In genomic region chr5:101666713-101667112, GRCm38 (mm10) we compare ENCODE assay signal across 21 mouse cellular contexts. TPM values are rescaled to one million over a fixed set of nuclear protein-coding genes. Genes with fewer than 3 reads are reported as not detected.
DNase-seq lines count a peak whose midpoint lies in the region; ATAC-seq lines count a peak whose summit lies in the region.
"Had no signal": no experiment of that assay in that cellular context is flagged by ENCODE, and none has a peak within 500 bp of the region (broad histone marks: within the 10 kb centered on the region; RNA-seq: fewer than 3 reads in every experiment).

No protein-coding gene starts in this region.

- H3K27me3 ChIP-seq in intestine, embryonic 14.5 days (replicated peaks; ENCODE audit: control insufficient read depth, insufficient read depth, low read length) = peaks cover 90% of the 10 kb centered on the region
- H3K27me3 ChIP-seq in intestine, embryonic 16.5 days (replicated peaks; ENCODE audit: control insufficient read depth, insufficient read depth, low read length) = peaks cover 74% of the 10 kb centered on the region

- H3K4me3 ChIP-seq in intestine, embryonic 14.5 days (ENCODE audit: low read depth, low read length) = no peak overlapping the region
- no peak overlapping the region for H3K4me3 ChIP-seq in intestine, embryonic 16.5 days (ENCODE audit: low read length)
- H3K4me3 ChIP-seq: erythroblast, embryonic 14.5 days; gastrocnemius, adult 2 months had no signal

- H3K9ac ChIP-seq in intestine, embryonic 14.5 days (ENCODE audit: low read length) = no peak overlapping the region
- H3K9ac ChIP-seq in intestine, embryonic 16.5 days (ENCODE audit: low read depth, low read length) = no peak overlapping the region
- H3K9ac ChIP-seq: liver, postnatal 0 days had no signal

- peak; percentile 53 for DNase-seq in embryo, embryonic 10.5 days (ENCODE audit: low spot score)
- no peak for DNase-seq in embryo, embryonic 10 days (ENCODE audit: low spot score)
- DNase-seq in intestine, embryonic 14.5 days (ENCODE audit: low spot score) = peak; percentile 75
- DNase-seq in right cerebral cortex, postnatal 25 days = peak; percentile 28
- DNase-seq in right cerebral cortex, adult 18-20 months = no peak
- DNase-seq in urinary bladder, adult 18-20 months (ENCODE audit: low spot score in 2 of 2) = no peak
- DNase-seq in c-Kit-positive CD71-positive TER-119-positive erythroid progenitor cells, embryonic 14.5 days (ENCODE audit: low spot score) = no peak
- DNase-seq: cerebellum, postnatal 10 days; gastrocnemius, adult 2 months; kidney, adult 8-10 months; kidney, postnatal 36 days; liver; liver, postnatal 0 days; lung, postnatal 36 days; spleen, adult 18-20 months had no signal

- H3K36me3 ChIP-seq in intestine, embryonic 14.5 days (ENCODE audit: control insufficient read depth, insufficient read depth, low read length) = no peaks in the 10 kb centered on the region
- no peaks in the 10 kb centered on the region for H3K36me3 ChIP-seq in intestine, embryonic 16.5 days (ENCODE audit: control insufficient read depth, insufficient read depth, low read length)
- H3K36me3 ChIP-seq: G1E had no signal

- no peaks in the 10 kb centered on the region for H3K9me3 ChIP-seq in intestine, embryonic 14.5 days (ENCODE audit: control insufficient read depth, low read length)
- no peaks in the 10 kb centered on the region for H3K9me3 ChIP-seq in intestine, embryonic 16.5 days (ENCODE audit: control insufficient read depth, low read length)

- H3K4me1 ChIP-seq in intestine, embryonic 14.5 days (replicated peaks; ENCODE audit: control insufficient read depth, insufficient read depth, low read length) = peaks cover 22% of the 10 kb centered on the region
- H3K4me1 ChIP-seq in intestine, embryonic 16.5 days (ENCODE audit: control insufficient read depth, insufficient read depth, low read length) = peaks cover 19% of the 10 kb centered on the region

- under 1% methylated on average over 18 of the region's 18 CpGs for WGBS in intestine, embryonic 14.5 days
- WGBS in intestine, embryonic 16.5 days = 1% methylated on average over 18 of the region's 18 CpGs

- no peak overlapping the region for H3K27ac ChIP-seq in intestine, embryonic 14.5 days (ENCODE audit: low read depth)
- no peak overlapping the region for H3K27ac ChIP-seq in intestine, embryonic 16.5 days (ENCODE audit: low read length)
- H3K27ac ChIP-seq: gastrocnemius, adult 2 months had no signal

- no peak for ATAC-seq in intestine, embryonic 14.5 days (replicated peaks; ENCODE audit: low FRiP score, low TSS enrichment, low read depth)
- no peak for ATAC-seq in intestine, embryonic 16.5 days
- ATAC-seq: CD4-positive, CD25-positive, alpha-beta regulatory T cell, adult 4 months; liver, postnatal 0 days had no signal

- H3K4me2 ChIP-seq in intestine, embryonic 14.5 days (ENCODE audit: low read length) = no peak overlapping the region
- H3K4me2 ChIP-seq in intestine, embryonic 16.5 days (ENCODE audit: low read depth, low read length) = no peak overlapping the region

RNA-seq across cellular contexts. Expression of gene Nkx6-1, which starts 1.9 kb away (rescaled TPM):
- 1.4 TPM in 1 of 2 replicates, not detected in the other for polyA plus RNA-seq in intestine, embryonic 14.5 days (2014; fragmentation: Nextera tagmentation; extraction: Ambion mirVana)
- 0.20 and 0.32 TPM in 2 replicates for polyA plus RNA-seq in intestine, embryonic 16.5 days (2015; fragmentation: Nextera tagmentation; extraction: Ambion mirVana)
- polyA plus RNA-seq: CD4-positive, CD25-positive, alpha-beta regulatory T cell, adult 4 months; erythroblast, embryonic 14.5 days; G1E; heart, postnatal 0 days; liver, postnatal 0 days; thymus, postnatal 0 days had no signal

Comparison
In these comparisons a context has a peak if more than half of its experiments do, and no peak if none do; other contexts are left out.
1. DNase-seq: peak in embryo, embryonic 10.5 days (single experiment), intestine, embryonic 14.5 days (single experiment) and right cerebral cortex, postnatal 25 days (single experiment); none in embryo, embryonic 10 days (single experiment), right cerebral cortex, adult 18-20 months (single experiment), urinary bladder, adult 18-20 months (0 of 2) and c-Kit-positive CD71-positive TER-119-positive erythroid progenitor cells, embryonic 14.5 days (single experiment).